In the genomic region with DNA sequence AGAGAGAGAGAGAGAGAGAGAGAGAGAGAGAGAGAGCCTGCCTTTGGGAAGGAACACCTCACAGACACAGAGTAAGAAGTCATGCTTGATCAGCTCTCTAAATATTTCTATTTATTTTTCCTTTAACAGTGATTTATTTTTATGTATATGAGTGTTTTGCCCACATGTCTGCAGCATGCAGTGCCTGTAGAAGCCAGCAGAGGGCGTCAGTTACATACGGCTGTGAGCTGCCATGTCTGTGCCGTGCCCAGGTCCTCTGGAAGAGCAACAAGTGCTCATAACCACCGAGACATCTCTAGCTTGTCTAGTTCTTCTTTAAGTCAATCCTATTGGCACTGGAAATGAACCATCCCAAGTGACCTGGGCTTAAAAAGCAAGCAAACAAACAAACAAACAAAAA, we compare ENCODE assay signal across 10 mouse cellular contexts. TPM values are rescaled to one million over a fixed set of nuclear protein-coding genes. Genes with fewer than 3 reads are reported as not detected.
DNase-seq lines count a peak whose midpoint lies in the region; ATAC-seq and TF ChIP-seq lines count a peak whose summit lies in the region.
"Had no signal": no experiment of that assay in that cellular context is flagged by ENCODE, and none has a peak within 500 bp of the region (broad histone marks: within the 10 kb centered on the region; RNA-seq: fewer than 3 reads in every experiment).

No protein-coding gene starts in this region.

- H3K27me3 ChIP-seq in midbrain, embryonic 14.5 days (ENCODE audit: control insufficient read depth, insufficient read depth, low read length) = no peaks in the 10 kb centered on the region
- H3K27me3 ChIP-seq in midbrain, embryonic 13.5 days = no peaks in the 10 kb centered on the region

- peak; percentile 72 for TF ChIP-seq CTCF in gastrocnemius, adult 2 months (IDR thresholded peaks at IDR 0.05)

- peak; percentile 50 for DNase-seq in gastrocnemius, adult 2 months
- DNase-seq in gastrocnemius, postnatal 36 days = no peak
- DNase-seq in midbrain, embryonic 14.5 days = peak; percentile 57
- DNase-seq in NIH3T3 (ENCODE audit: low read depth) = peak; percentile 87
- DNase-seq in retina, postnatal 1 day = peak; percentile 65
- DNase-seq in cerebellum, adult 9-11 months = no peak

- no peaks in the 10 kb centered on the region for H3K4me1 ChIP-seq in midbrain, embryonic 14.5 days (ENCODE audit: control insufficient read depth, insufficient read depth, low read length)
- no peaks in the 10 kb centered on the region for H3K4me1 ChIP-seq in midbrain, embryonic 13.5 days (replicated peaks)

- no peaks in the 10 kb centered on the region for H3K36me3 ChIP-seq in midbrain, embryonic 14.5 days (ENCODE audit: control insufficient read depth, insufficient read depth, low read length)
- no peaks in the 10 kb centered on the region for H3K36me3 ChIP-seq in midbrain, embryonic 13.5 days

- no peak overlapping the region for H3K4me2 ChIP-seq in midbrain, embryonic 14.5 days (ENCODE audit: low read length)
- H3K4me2 ChIP-seq in midbrain, embryonic 13.5 days (replicated peaks) = no peak overlapping the region

- WGBS in midbrain, embryonic 14.5 days = 44% methylated on average over 4 of the region's 4 CpGs
- 42% methylated on average over 4 of the region's 4 CpGs for WGBS in midbrain, embryonic 13.5 days

- ATAC-seq in midbrain, embryonic 14.5 days (ENCODE audit: low FRiP score, low TSS enrichment) = no peak
- ATAC-seq in midbrain, embryonic 13.5 days = no peak
- peak; percentile 51 for ATAC-seq in granulocyte monocyte progenitor cell, adult 5-6 weeks (replicated peaks; ENCODE audit: poor library complexity, severe bottlenecking)

- H3K9me3 ChIP-seq in midbrain, embryonic 14.5 days (ENCODE audit: control insufficient read depth, low read length) = peaks cover 76% of the 10 kb centered on the region
- peaks cover 68% of the 10 kb centered on the region for H3K9me3 ChIP-seq in midbrain, embryonic 13.5 days

- intact Hi-C loops in gastrocnemius, adult 2 months (cut with DNase I) = no loop called here
- intact Hi-C loops in gastrocnemius, postnatal 36 days (cut with DNase I) = no loop called here

- no peak overlapping the region for H3K27ac ChIP-seq in gastrocnemius, adult 2 months
- no peak overlapping the region for H3K27ac ChIP-seq in midbrain, embryonic 14.5 days (replicated peaks; ENCODE audit: low read depth, low read length)
- no peak overlapping the region for H3K27ac ChIP-seq in midbrain, embryonic 13.5 days

- H3K9ac ChIP-seq in midbrain, embryonic 14.5 days (replicated peaks; ENCODE audit: low read length) = no peak overlapping the region
- H3K9ac ChIP-seq in midbrain, embryonic 13.5 days (replicated peaks) = no peak overlapping the region

- no peak overlapping the region for H3K4me3 ChIP-seq in gastrocnemius, adult 2 months
- H3K4me3 ChIP-seq in midbrain, embryonic 14.5 days (replicated peaks; ENCODE audit: low read depth, low read length) = no peak overlapping the region
- no peak overlapping the region for H3K4me3 ChIP-seq in midbrain, embryonic 13.5 days (replicated peaks)

RNA-seq across cellular contexts. Expression of a gene that starts 12.5 kb away (rescaled TPM):
- not detected for total RNA-seq in gastrocnemius, adult 2 months (2021)
- not detected for total RNA-seq in gastrocnemius, postnatal 36 days (2021)
- 0.14 TPM in 1 of 2 replicates, not detected in the other for polyA plus RNA-seq in midbrain, embryonic 14.5 days (2014; fragmentation: Nextera tagmentation; extraction: Ambion mirVana)
- 0.04 TPM in 1 of 2 replicates, not detected in the other for polyA plus RNA-seq in midbrain, embryonic 13.5 days (2015; fragmentation: Nextera tagmentation; extraction: Ambion mirVana)
- not detected in 2 replicates for total RNA-seq in granulocyte monocyte progenitor cell, adult 5-6 weeks (2014; fragmentation: Nextera tagmentation)
- total RNA-seq in granulocyte monocyte progenitor cell, adult 5-6 weeks (2017) = not detected in 2 replicates
- polyA plus RNA-seq: gonadal fat pad, adult 2 months; stomach, embryonic 14.5 days had no signal

RNA-seq across cellular contexts. Expression of a gene that starts 12.5 kb away (rescaled TPM):
- total RNA-seq in gastrocnemius, adult 2 months (2021) = 1 to 10 TPM; 6.1 to 6.6 TPM
- 1 to 10 TPM; 7.3 to 8.1 TPM for total RNA-seq in gastrocnemius, postnatal 36 days (2021)
- 52.9 and 80.2 TPM in 2 replicates for polyA plus RNA-seq in midbrain, embryonic 14.5 days (2014; fragmentation: Nextera tagmentation; extraction: Ambion mirVana)
- 107 and 110 TPM in 2 replicates for polyA plus RNA-seq in midbrain, embryonic 13.5 days (2015; fragmentation: Nextera tagmentation; extraction: Ambion mirVana)
- 116 and 136 TPM in 2 replicates for total RNA-seq in granulocyte monocyte progenitor cell, adult 5-6 weeks (2014; fragmentation: Nextera tagmentation)
- total RNA-seq in granulocyte monocyte progenitor cell, adult 5-6 weeks (2017) = 142 and 147 TPM in 2 replicates

Comparison
In these comparisons a context has a peak if more than half of its experiments do, and no peak if none do; other contexts are left out.
1. DNase-seq: peak in gastrocnemius, adult 2 months (single experiment), midbrain, embryonic 14.5 days (single experiment), NIH3T3 (single experiment) and retina, postnatal 1 day (single experiment); none in gastrocnemius, postnatal 36 days (0 of 2) and cerebellum, adult 9-11 months (single experiment).
2. RNA of a gene that starts 12.5 kb away (total RNA-seq): 116 to 147 TPM in granulocyte monocyte progenitor cell, adult 5-6 weeks; 7.3 to 8.1 TPM in gastrocnemius, postnatal 36 days and 6.1 to 6.6 TPM in gastrocnemius, adult 2 months; every median in the first group is over 10 times any median in the second.